Mouse (Mus musculus): Measurements from ENCODE around the gene Zfp536.

GRCm38 (mm10) chr7:37627897-37628510 is 145.4 kb downstream of the Zfp536 start:
- no peak for TF ChIP-seq CTCF (IDR thresholded peaks at IDR 0.05; ENCODE audit: extremely low read depth, insufficient read depth, insufficient read length, insufficient replicate concordance)
- no peak for TF ChIP-seq POLR2A (IDR thresholded peaks at IDR 0.05; ENCODE audit: low read depth, low read length)
